Mouse (Mus musculus) spleen, adult 18-20 months (tissue): ENCODE measurements around the gene Gbgt1.

ENCODE experiments used
- DNase-seq, 2 experiments: peaks; one replicate each; pipeline ENCODE4 v3.0.0; 2022; ENCODE audit warnings: mixed read lengths in 2 of 2

Gene Gbgt1

DNA sequence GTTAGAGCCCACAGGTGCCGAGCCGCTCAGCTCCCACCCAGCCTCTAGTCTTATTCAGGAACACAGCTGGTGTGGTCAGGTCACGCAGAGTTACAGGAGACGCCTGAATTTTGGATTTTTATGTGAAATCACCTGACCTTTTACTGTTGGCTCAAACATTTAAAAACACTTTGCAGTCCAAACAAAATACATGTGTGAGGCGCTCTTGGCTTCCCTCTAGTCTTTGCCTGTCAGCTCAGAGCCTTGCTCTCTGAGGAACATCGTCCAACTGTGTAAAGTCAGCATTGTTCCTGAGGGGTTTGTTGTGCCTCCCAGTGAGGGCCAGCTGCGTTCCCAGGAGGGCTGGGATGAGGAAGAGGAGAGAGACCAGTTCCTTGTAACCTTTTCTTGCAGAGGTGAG lies 33.6 kb downstream of the Gbgt1 start:
- no peak for DNase-seq

DNA sequence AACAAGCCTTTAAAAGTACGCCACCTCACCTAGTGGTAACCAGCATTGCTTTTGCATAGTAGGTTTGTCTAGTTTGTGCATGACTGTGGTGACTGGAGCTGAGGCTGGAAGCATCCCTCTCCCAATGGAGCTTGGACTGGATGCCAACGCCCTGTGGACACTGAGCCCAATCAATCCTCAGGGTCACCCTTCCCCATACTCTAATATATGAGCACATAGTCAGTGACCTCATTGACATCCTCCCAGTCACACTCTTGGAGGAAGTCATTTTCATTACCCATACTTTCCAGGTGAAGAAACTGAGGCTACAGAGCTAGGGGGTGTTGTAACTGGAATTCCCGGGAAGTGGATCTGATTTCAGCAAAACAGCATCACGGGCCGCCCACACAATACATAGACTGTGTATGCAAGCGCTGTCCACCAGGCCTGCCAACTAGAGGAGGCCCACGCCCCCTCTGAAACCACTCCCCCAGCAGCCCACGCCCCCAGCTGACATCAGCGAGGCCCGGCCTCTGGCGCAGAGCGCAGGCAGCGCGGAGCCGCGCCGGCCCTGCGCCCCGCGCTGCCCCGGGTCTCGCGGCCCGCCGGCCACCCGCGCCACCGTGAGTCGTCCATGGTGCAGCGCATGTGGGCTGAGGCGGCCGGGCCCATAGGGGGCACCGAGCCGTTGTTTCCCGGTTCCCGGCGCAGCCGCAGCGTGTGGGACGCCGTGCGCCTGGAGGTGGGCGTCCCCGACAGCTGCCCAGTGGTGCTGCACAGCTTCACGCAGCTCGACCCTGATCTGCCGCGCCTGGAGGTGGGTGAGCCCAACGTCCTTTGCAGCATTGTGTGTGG lies 36.5 kb downstream of the Gbgt1 start:
- DNase-seq, result peak; percentile 79 to 86

DNA sequence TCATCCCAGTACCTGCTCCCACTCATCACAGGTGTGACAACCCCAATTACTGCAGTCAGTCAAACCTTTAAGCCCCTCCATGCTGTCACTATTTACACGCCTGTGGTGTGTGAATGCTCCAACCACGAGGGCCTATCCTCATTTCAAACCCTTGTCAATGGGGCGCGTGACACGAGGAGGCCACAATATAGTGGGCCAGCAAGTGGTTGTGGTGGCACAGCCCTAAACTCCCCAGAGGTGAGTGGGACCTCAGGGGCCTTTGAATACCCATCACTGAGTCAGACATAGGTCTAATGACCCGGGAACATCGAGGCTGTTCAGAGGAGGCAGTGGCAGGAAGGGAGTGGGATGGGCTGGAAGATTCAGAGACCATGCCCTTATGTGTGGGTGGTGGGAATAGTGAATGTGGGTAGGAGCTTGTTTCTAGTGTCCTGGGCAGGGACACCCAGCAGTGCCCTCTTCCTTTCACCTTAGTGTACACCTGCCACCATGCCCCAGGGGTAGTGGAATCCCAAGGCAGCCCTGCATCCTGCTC lies 37.3 kb downstream of the Gbgt1 start:
- no peak for DNase-seq

DNA sequence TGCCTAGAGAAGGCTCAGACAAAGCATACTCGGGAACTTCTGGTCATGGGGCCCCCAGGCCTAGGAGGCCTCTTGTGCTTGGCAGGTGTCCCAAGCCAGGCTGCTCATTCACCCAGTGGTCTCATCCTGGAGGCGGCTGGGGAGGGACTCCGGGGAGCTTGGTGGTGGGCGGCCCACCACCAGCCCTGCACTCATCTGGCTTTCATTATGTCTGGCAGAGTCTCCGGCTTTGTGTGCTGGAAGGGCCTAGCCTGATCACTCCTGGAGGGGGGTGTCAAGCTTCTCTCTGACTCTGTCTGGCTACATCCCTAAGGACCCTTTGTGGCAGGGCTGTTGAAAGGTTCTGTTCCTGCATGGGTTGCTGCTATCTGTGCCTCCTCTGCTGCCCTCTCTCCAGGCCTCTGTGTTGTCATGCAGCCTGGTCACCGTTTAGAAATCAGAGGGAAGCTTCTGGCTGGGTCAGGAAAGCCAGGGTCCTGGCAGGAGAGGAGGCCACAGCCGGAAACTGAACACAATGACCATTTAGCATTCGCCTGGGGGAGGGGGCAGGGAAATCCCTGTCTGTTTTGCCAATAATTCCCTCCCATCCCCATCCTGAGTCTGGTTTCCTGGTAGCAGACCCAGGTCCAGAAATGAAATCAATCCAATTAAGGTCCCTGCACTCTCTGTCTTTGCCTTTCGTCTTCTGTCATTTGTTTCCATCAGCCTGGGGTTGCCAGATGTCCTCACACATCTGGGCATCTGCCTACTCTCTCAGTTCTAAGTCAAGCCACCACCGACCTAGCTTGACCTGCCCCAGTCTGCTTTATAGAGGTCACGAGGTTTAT lies 38.0 kb downstream of the Gbgt1 start:
- DNase-seq, result no peak

GRCm38 (mm10) chr2:28535263-28535540 lies 38.5 kb downstream of the Gbgt1 start:
- no peak for DNase-seq

GRCm38 (mm10) chr2:28535650-28536049 lies 39.0 kb downstream of the Gbgt1 start:
- DNase-seq, result no peak

GRCm38 (mm10) chr2:28536166-28536565 lies 39.5 kb downstream of the Gbgt1 start:
- no peak for DNase-seq

GRCm38 (mm10) chr2:28536766-28537633 lies 40.3 kb downstream of the Gbgt1 start:
- no peak for DNase-seq

GRCm38 (mm10) chr2:28537634-28537920 lies 40.9 kb downstream of the Gbgt1 start:
- DNase-seq, result no peak

GRCm38 (mm10) chr2:28537995-28538816 lies 41.5 kb downstream of the Gbgt1 start:
- peak; percentile 33 to 43 for DNase-seq

DNA sequence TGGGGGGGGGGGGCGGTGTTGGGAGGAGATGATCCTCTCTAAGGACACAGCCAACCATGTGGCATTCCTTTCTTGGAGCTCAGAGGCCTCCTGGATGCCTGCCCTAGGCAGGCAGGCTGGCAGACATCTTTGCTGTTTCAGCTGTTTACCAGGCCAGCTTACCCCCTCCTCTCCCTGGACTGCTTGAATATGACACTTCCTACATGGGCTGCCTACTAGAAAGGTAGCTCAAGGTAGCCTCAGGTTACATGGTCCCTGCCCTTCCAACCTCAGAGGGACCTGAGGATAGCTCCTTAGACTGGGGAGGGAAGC lies 42.1 kb downstream of the Gbgt1 start:
- DNase-seq, result no peak

DNA sequence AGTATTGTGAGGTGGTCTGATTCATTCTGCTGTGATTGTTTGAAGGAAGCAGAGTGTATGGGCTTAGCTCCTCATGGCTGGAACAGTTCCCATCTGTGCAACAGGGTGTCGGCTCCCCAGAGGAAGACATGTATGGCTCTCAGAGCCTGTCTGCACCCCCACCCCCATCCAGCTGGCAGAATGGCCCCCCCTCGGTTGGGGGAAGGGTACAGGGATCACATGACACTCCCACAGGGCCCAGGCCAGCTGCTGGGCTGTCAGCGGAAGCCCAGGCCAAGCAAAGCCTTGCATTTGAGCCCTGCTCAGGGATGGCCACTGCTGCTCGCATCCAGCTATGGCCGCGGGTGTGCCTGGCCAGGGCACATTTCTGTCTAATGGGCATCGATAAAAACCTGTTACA lies 42.5 kb downstream of the Gbgt1 start:
- DNase-seq, result peak; percentile 62 to 63

DNA sequence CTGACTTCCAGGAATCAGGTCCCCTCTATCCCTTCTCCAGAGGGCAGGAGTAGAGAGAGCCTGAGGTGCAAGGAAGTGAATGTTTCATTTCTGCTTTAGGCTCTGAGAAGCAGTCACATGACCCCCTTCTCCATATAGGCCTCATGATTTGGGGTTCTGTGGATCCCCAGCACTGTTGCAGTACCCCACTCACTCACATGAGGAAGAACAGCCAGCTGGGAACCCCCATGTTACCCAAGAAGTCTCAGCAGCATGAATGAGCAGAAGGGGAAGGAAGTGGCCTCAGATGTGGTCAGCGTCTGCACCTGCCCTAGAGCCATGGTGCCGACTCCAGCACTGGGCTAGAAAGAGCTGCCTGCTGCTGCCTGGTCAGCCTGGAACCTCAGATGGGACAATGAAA lies 43.3 kb downstream of the Gbgt1 start:
- peak; percentile 54 to 68 for DNase-seq

- DNase-seq, result no peak
Observed at GRCm38 (mm10) chr2:28540587-28541227, 44.0 kb downstream of the Gbgt1 start.

DNA sequence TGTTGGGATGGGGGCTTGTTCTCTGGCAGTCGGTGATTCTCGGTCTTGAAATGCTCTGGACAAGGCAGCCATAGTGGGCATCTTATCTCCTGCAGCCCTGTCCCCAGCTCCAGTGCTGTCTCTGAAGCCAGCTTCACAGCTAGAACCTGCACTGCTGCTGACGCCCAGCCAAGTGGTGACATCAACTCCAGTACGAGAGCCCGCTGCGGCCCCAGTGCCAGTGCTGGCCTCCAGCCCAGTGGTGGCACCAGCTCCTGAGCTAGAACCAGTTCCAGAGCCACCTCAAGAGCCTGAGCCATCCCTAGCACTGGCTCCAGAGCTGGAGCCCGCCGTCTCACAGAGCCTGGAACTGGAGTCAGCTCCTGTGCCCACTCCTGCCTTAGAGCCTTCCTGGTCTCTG lies 47.2 kb downstream of the Gbgt1 start:
- DNase-seq, result no peak

DNA sequence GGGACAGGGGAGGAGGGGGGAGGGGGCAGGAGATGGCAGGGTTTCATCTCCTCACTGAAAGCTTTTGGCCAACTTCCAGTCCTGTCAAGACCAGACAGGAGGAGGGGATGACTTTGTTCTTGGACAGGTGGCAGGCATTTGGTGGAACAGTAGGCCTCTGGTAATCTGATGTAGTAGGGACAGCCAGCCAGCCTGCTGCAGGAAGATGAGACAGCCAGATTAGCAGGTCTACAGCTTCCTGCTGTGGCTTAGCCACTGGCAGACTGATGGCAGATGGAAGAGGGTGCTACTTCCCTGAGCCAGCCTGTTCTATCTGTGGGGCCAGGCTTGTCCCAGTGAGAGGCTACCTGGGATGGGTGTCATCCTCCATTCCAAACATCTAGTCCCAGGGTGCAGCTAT lies 49.3 kb downstream of the Gbgt1 start:
- DNase-seq, result no peak

GRCm38 (mm10) chr2:28546560-28546959 lies 49.9 kb downstream of the Gbgt1 start:
- DNase-seq, result no peak

- DNase-seq, result peak; percentile 78 to 91
Observed at GRCm38 (mm10) chr2:28547237-28548172, 50.8 kb downstream of the Gbgt1 start.

DNA sequence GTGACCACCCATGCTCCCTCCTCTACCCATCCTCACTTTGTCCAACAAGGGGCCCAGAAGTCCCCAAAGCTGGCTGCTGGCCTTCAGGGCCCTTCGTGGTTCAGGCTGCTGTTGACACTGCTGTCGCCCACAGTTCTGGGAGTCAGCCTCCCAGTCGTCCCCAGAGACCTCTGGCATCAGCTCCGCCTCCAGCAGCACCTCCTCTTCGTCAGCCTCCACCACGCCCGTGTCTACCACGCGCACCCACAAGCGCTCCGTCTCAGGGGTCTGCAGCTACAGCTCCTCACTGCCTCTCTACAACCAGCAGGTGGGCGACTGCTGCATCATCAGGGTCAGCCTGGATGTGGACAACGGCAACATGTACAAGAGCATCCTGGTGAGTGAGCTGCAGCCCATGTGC lies 52.5 kb downstream of the Gbgt1 start:
- DNase-seq, result no peak

DNA sequence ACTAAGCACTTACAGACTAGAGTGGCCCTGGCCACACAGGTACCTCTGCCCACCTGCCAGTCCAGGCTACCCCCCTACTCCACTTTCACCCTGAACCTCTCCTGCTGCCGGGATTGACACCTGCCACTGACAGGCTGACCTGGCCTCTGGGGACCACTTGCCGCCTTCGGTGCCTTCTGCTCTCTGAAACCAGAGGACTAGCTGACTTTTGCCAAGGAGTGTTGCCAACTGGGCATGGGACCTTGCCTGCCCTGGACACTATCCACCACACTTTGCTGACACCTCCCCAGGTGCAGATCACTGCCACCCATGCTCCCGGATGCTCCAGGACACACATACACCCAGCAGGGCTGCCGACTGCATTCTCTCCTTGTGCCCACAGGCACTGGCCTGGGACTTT lies 55.6 kb downstream of the Gbgt1 start:
- no peak for DNase-seq
